Mouse (Mus musculus) heart, postnatal 25 days (tissue): ENCODE measurements around the gene Polr1b. TPM values are rescaled to one million over a fixed set of nuclear protein-coding genes. Genes with fewer than 3 reads are reported as not detected.

Experiments
- DNase-seq: peaks from one replicate; pipeline ENCODE4 v3.0.0; 2022; ENCODE audit warnings: low spot score
- intact Hi-C: fragments of 180-260 bp; cut with DNase I; formaldehyde crosslinking; loops from one replicate; pipeline ENCODE4 v1.15.1; 2025
- total RNA-seq, 2 experiments: library from RNA; stranded (reverse); gene quantifications; 2 replicates each; pipeline ENCODE4 v1.2.3; 2021

Polr1b gene
- total RNA-seq, 2 experiments from 2014 or later: 10.3 to 11.3 TPM

DNA sequence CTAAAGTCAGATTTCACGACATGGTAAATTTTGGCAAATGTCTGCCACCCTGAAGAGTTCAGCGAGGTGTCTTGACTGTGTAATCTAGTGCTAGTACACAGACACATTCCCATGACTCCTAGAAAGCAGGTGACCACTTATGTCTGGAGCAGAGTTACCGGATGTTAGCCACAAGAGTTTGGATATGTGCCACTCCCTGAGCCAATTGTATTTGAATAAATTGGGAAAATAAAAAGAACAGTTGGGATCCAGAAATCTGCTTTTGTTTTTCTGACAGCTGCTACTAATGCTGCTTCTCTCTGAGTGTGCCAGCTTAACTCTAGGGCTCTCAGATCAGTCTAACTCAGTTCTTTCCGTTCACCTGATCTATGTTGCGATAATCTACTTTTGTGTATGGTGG is 12.1 kb downstream of the Polr1b start:
- intact Hi-C loops: no loop called here
- DNase-seq: no peak

DNA sequence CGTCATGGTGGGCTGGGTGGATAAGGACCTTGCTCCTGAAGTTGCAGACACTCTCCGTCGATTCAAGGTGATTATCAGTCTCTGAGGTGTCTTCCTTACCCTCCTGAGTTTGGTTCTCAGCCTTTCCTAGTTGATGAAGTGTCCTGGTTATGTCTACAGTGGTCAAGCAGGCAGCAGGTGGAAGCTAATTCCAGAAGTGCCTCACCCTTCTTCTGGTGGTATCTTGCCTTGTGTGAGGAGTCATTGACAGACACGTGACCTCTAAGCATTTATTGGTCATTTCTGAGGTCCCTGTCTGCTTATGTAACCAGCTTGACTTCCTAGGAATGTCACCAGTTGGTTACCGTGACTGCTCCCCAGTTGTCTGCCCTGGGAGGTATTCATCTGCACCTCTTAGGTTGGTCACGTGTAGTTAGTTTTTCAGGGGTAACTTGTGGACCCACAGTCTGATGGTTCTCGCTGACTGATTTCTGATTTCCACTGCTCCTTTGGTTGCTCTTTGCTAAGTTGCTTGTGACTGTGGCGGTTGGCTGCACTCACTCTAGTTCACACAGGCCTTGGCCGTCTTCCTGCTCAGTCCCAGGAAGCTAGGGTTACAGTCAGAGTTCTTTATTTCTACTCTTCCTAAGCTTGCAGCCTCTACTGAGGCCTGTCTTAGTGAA is 15.0 kb downstream of the Polr1b start:
- DNase-seq: no peak
- intact Hi-C loops: no loop called here

DNA sequence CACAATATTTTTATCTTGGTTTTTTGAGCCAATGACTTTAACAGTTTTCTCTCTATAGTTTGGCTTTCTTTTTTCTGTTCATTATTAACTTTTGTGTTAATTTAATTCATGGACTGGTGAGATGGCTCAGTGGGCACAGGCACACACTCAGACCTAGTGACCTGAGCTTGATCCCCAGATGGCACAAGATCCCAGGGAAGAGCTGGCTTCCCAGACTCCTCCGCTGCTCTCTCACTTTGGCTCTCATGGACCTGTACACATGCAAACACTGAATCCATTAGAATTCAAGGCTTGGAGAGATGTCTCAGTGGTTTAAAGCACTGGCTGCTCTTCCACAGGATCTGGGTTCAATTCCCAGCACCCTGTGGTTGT is 15.6 kb downstream of the Polr1b start:
- DNase-seq: no peak
- intact Hi-C loops: no loop called here

DNA sequence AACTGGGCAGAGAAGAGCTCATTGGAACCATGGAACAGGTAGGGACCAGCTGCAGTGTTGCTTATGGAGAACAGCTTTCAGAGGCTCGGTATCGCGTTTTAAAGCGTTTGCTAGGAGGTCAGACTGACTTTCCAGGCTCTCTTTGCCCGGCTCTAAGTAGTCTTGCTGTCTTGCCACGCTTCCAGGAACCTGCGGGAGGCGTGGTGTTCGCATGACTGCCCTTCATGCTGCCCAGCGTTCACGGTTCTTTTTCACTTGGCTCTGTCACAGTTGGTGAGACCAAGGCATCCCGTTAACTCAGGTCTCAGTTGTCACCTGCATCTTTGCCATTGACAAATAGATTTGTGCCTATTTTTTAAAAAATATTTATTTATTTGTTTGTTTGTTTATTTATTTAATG is 17.3 kb downstream of the Polr1b start:
- no peak for DNase-seq
- intact Hi-C loops: no loop called here

DNA sequence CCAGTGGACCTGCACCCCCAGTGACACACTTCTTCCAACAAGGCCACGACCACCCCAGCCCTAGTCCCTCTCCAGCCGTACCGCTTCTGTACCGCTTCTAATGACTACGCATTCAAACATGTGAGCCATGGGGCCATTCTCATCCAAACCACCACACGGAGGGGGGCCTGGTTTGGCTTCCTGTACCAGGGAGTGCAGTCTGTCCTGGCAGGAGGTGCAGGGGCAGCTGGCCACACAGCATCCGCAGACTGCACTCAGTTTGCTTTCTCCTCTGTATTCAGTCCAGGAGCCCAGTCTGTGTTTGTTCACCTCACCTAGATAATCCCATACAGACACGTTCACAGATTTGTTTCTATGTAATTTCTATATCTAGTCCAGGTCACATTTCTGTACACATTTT is 21.2 kb downstream of the Polr1b start:
- DNase-seq: no peak
- intact Hi-C loops: no loop called here

DNA sequence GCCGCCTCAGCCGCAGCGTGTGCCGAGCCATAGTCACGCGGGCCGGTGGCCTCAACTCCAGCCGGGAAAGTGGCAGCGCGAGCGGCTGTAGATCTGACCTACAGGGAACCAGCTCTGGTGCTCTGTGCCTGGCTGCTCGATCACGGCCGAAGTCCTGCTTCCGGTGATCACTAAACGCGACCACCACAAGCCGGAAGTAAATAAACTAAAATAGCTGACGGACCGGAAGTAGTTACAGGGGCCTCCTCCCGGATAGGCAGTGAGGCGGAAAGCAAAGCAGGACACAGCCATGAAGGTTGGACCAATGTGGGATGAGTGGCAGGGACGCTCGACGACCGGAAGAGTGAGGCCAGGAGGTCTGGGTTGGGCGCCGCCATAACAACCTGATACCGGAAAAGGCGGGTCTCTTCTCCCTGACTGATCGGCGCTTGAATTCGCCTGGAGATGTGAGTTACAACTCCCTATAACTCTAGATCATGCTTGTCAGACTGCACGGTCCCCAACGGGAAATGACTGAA is 28.7 kb downstream of the Polr1b start, which contains the start of gene Chchd5:
Gene Chchd5, plus strand, starts transcription at position 289 of the 518 bp plus-strand sequence.
- intact Hi-C loops: loop anchor here (1.0 kb wide), 1 partner anchor 70 kb away; no protein-coding TSS in a partner anchor
- peak; percentile 92 for DNase-seq

DNA sequence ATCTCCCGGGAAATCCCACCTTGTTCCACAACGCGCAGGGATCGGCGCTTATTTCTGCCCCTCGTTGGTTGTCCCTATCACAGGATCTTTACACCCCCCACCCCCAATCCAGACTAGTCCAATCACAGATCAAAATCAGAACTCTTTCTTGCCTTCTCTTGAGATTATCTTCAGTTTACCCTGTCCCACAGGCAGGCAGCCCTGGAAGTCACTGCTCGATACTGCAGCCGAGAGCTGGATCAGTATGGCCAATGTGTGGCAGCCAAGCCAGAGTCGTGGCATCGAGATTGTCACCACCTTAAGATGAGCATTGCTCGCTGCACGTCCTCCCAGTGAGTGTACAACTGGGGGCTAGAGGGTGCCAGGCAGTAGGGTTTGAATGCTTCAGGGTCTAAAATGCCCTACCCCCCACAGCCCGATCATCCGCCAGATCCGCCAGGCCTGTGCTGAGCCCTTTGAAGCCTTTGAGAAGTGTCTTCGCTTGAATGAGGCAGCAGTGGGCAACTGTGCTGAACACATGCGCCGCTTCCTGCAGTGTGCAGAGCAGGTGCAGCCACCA is 29.3 kb downstream of the Polr1b start:
- intact Hi-C loops: loop anchor here (1.0 to 5.0 kb wide), 2 partner anchors 69 to 127 kb away; no protein-coding TSS in a partner anchor
- no peak for DNase-seq

DNA sequence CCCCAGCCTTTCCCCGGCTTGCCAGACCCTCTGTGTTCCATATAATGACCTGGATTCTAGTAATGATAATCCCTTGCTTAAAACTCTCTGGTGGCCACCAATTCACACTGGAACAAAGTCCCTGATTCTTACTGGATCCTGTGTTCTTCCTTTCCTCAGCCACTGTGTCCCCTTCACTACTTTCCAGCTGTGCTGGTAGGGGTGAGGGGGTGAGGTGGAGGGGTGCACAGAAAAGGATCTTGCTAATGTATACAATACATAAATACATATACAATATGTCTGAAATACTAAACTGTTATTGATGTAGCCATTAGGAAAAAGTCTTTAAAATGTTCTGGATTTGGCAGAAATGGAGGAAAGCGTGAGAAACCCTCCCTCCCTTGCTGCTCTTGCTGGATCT is 30.0 kb downstream of the Polr1b start:
- intact Hi-C loops: loop anchor here (5.0 kb wide), 1 partner anchor 127 kb away; no protein-coding TSS in a partner anchor
- no peak for DNase-seq

DNA sequence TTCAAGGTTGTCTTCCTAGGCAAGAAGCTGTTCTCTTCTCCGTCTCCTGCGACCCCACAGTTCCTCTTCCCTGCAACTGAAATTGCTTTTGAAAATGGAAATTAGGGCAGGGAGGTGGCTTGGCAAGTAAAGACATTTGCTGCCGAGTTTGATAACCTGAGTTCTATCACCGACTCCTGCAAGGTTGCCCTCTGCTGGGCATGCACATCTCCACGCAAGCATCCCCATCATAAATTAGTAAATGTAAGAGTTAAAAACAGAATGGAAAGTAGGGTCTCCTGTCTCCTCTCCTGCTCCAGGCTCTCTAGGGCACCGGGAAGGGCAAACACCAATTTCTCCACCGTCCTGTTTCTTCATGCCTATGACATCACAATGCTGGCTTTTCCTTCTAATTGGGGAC is 31.4 kb downstream of the Polr1b start:
- DNase-seq: no peak
- intact Hi-C loops: loop anchor here (5.0 kb wide), 1 partner anchor 125 kb away; no protein-coding TSS in a partner anchor

DNA sequence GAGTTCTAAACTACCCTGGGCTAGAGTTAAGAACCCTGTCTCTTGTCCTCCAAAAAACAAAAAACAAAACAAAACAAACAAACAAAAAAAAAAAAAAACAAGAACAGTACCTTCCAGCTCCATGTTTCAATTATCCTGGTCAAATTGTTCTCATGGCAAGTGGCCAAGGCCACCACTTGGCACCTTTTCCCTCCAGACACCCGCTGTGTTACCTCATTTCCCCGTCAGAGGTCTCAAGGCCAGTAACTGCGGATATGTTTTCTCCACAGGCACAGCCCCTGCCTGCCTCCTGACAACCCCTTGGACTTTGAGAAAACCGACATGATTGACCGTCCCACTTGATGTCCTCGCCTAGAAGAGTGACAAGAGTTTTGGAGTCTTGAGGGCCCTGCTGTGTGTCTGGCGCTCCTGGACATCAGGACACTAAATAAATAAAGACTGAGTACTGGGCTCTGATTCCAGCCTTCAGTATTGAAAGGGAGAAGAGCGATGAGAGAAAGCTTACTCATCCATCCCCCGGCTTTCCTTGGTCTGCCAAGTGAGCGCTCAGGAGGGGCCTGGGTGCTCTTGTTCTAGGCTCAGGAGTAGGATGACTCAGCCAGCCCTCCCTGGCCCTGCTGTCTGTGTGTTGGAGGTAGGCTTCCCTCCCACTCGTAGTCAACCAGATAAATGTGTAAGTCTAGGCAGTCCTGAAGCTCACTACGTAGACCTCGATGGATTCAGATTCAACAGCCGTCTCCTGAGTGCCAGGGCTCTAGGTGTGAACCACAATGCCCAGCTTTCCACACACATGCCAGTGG is 32.4 kb downstream of the Polr1b start:
- intact Hi-C loops: loop anchor here (5.0 kb wide), 1 partner anchor 124 kb away; no protein-coding TSS in a partner anchor
- DNase-seq: no peak

DNA sequence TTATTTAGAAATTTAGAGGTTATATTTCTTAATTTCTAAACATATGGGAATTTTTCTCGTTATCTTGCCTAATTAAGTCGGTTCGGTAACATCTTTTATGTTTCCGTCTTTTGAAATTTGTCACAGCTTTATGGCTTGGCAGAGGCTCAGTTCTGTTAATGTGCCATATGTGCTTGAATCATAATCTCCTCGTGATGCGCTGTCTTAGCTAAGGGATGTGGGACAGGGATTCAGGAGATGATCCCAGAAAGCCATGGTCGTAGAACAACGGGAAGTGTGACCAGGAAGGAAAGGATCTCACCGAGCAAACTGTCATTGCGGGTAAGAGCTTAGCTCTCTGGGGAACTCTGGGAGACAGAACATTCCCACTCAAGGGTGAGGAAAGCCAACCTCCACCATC is 39.1 kb downstream of the Polr1b start:
- no peak for DNase-seq
- intact Hi-C loops: no loop called here

DNA sequence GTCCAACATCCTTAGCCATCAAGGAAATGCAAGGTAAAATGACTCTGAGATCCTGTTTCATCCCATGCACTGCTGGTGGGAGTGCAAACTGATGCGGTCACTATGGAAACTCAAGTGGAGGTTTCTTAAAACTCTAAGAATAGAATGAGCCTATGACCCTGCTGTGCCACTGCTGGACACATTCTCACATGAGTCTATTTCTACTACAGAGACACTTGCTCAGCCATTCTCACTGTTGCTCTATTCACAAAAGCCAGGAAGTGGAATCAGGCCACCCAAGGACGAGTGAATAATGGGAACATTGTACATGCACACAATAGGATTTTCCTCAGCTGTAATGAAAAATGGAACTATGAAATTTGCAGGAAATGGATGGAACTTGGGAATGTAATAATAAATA is 48.0 kb downstream of the Polr1b start:
- intact Hi-C loops: no loop called here
- DNase-seq: no peak

DNA sequence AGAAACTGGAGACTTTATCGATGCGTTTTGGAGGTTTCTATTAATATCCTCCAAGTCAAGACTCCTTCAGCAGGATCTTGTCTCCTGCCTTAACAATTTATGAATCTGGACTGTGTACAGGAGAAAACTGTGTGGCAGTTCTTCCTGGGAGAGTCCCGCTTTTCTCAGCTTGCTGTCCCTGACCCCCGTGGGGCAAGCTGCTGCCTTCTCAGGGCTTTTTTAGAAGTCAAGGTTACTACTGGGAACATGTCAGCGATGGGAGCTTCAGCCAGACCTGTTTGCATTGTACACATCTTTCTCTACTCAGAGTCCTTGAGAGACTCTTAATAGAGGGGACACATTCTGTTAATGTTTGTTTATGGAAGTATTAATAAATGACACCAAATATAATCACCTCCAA is 49.6 kb downstream of the Polr1b start:
- intact Hi-C loops: no loop called here
- no peak for DNase-seq

DNA sequence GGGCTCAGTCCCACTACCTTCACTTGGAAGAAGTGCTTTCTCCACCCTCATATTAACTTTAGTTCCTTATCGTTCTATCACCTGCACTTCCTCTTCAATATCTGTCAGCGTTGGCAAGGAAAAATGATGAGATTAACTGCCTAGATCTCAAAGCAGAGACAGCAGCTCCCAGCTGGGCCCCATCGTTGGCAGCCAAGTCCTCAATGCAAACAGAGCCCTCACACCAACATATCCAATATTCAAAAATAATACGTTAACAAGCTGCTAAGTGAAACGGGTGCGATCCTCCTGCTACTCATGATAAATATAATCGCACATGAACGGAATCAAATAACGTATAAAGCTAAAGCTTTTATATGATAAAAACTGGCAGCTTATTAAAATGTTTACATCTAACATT is 50.3 kb downstream of the Polr1b start:
- intact Hi-C loops: no loop called here
- no peak for DNase-seq

DNA sequence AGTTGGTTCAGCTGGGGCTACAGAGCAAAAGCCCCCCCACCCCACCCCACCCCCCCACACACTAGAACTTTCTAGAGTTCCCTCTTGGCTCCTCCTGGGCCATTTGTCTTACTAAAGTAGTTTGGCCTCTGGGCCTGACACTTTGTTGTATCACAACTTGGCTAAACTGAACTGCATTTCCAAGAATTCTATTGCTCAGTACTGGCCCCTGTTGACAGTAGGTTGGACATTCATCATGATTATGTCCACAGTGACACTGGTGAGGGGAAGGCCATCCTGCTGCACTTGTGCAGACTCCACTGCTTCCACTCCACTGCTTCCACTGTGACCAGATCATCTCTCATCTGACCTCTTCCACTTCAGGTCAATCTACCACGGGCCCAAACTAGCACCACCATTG is 52.0 kb downstream of the Polr1b start:
- DNase-seq: no peak
- intact Hi-C loops: no loop called here

DNA sequence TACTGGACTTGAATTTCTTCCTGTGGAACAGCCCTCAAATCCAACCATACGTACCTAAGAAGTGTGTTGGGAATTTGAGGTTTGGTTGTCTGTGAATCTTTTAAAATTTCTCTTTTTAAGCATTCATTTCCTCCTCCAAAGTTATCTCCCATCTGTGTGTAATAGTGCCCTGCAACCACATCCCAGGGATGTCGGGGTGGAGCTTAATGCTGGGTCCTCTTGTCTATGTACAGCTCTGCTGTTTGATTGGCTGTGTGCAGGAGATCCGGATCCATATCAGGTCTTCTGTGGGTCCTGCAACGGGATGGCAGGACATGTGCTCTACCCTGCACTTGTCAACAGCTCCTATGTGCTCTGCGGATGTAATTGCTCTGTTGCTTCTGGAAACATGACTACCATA is 64.0 kb downstream of the Polr1b start:
- intact Hi-C loops: no loop called here
- DNase-seq: no peak

DNA sequence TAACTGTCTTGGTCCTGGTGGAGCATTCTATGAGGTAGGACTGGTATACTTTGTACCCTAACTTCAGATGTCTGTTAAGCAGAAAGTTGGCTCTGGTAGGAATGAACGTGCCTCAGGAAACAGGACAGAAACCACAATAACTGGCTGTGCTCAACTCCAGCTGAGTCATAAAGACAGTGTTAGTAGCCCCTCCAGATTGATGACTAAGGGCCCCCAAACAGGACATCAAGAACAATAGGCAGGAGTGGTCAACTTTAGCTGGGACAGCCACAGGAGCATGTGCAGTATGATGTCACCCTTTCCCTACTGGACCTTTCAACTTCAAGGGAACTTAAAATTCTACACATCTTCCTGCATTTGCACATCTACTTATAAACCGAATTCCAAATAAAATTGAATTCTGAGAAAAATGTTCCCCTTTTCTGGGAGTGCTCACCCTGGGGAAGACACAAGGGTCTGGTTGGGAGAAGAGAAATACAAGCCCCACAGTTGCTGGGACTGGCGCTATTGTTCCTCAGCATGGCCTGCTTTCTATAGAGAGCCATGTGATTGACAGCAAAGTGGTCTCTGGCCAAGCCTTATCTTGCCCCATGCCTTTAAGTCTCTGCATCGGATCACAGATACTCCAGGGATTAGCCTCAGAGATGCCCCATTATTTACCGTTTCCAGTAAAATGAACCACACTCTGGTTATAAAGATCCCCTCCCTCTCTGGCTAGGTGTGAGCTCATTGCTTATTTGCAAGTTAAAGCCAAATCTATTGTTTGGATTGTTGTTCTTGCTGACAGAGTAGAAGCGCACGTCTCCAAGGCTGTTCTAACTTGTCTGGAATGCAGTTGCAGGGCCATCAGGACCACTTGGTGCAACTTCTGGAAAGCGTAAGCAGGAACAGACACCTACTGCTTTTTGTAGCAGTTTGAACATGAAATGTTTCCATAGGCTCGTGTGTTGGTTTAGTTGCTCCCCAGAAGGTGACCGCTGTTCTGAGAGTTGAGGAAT is 66.0 kb downstream of the Polr1b start:
- no peak for DNase-seq
- intact Hi-C loops: no loop called here

DNA sequence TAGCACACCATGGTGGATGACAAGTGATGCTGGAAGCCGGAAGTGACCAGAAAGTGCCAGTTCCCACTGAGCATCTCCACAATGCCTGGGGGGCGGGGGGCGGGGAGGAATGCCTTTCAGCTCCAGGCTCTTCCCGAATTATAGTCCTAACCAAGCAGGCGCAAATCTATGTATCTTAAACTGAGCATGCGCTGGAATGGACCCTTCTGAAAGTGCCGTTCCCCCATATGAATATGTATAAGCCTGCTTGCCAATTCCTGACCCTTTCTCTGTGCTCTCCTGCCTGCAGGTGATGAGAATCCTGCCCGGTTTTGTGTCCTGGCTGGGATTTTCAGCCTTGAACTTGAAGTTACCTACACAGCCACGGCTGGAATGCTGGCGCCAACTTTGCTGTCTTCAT is 72.6 kb downstream of the Polr1b start:
- no peak for DNase-seq
- intact Hi-C loops: loop anchor here (5.0 kb wide), 1 partner anchor 264 kb away; no protein-coding TSS in a partner anchor

DNA sequence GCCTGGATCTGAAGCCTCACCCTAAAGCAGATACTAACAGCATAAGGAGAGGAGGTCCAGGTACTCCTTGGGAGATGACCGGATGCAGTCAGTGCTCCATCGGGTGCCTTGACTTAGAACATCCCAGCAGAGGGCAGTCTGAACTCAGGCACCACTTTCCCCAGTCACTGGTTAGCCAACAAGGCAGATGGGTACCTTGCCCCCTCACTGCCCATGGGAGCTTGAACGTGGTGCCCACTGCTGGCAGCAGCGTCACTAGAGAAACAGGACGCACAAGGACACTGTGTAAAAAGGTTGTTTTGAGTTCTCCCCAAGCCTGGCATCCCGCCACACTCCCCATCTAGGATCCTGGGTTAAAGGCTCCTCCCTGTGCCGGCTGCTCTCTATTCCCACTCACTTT is 73.7 kb downstream of the Polr1b start:
- DNase-seq: no peak
- intact Hi-C loops: loop anchor here (1.0 to 5.0 kb wide), 2 partner anchors 84 to 263 kb away; no protein-coding TSS in a partner anchor
